Mouse (Mus musculus) CH12.LX (cell line): ENCODE results near the gene Kifc5b. TPM values are rescaled to one million over a fixed set of nuclear protein-coding genes. Genes with fewer than 3 reads are reported as not detected.

Experiments
- DNase-seq: peaks from one replicate; pipeline ENCODE4 v3.0.0-alpha.2; 2013; ENCODE audit errors: extremely low read depth
- H3K27ac ChIP-seq: 2 replicates; pipeline ENCODE4 v1.5.1; 2012; ENCODE audit warnings: low read depth, mild to moderate bottlenecking, control low read depth, moderate library complexity; ENCODE audit not compliant: insufficient read depth
- H3K27me3 ChIP-seq: replicated peaks from 2 replicates; pipeline ENCODE3; 2012; ENCODE audit warnings: inconsistent platforms
- H3K36me3 ChIP-seq, 2 experiments: replicated peaks in 1 of 2; 2 replicates each; pipeline versions ENCODE3 to v1.6.1; 2012; ENCODE audit warnings: inconsistent platforms in 1 of 2, low read length in 1 of 2, mild to moderate bottlenecking in 1 of 2, mixed read lengths in 1 of 2, moderate library complexity in 1 of 2; ENCODE audit not compliant: control insufficient read depth in 1 of 2, insufficient read depth in 1 of 2
- H3K4me1 ChIP-seq, 2 experiments: 2 replicates each; pipeline ENCODE4 v1.6.1; 2012; ENCODE audit warnings: inconsistent platforms in 1 of 2, moderate library complexity in 1 of 2; ENCODE audit not compliant: insufficient read depth in 2 of 2, control insufficient read depth in 1 of 2
- H3K4me2 ChIP-seq: 2 replicates; pipeline ENCODE4 v1.6.1; 2012; ENCODE audit warnings: low read depth, mild to moderate bottlenecking, control low read depth; ENCODE audit not compliant: poor library complexity, insufficient read depth, severe bottlenecking
- H3K4me3 ChIP-seq, 3 experiments: fragments of 150-350 bp in 1 of 3; sonication (generic) in 1 of 3; replicated peaks in 1 of 3; 2 replicates each; pipeline versions ENCODE3 to v1.5.1; 2011 to 2012; ENCODE audit warnings: low read depth in 2 of 3, low read length in 2 of 3, mild to moderate bottlenecking in 2 of 3, moderate library complexity in 2 of 3, control low read depth in 1 of 3, improper control_type of control experiment in 1 of 3, inconsistent platforms in 1 of 3, mixed read lengths in 1 of 3; ENCODE audit not compliant: poor library complexity in 1 of 3
- H3K79me2 ChIP-seq: replicated peaks from 2 replicates; pipeline ENCODE4 v1.6.1; 2012; ENCODE audit warnings: mild to moderate bottlenecking, moderate library complexity; ENCODE audit not compliant: control insufficient read depth, poor library complexity, insufficient read depth, severe bottlenecking; ENCODE audit errors: extremely low read depth
- H3K9ac ChIP-seq: 2 replicates; pipeline ENCODE4 v1.6.1; 2012; ENCODE audit warnings: low read depth, mild to moderate bottlenecking, control low read depth, moderate library complexity; ENCODE audit not compliant: insufficient read depth
- H3K9me3 ChIP-seq: replicated peaks from 2 replicates; pipeline ENCODE3; 2012; ENCODE audit warnings: low read length, inconsistent platforms, mixed read lengths
- BHLHE40 ChIP-seq: IDR thresholded peaks from 2 replicates; pipeline ENCODE4 v1.6.1; 2011; ENCODE audit warnings: mild to moderate bottlenecking, low read depth, low read length, improper control_type of control experiment
- CHD1 ChIP-seq: IDR thresholded peaks from 2 replicates; pipeline ENCODE4 v1.6.1; 2012; ENCODE audit warnings: low read depth, low read length, improper control_type of control experiment, inconsistent platforms
- CHD2 ChIP-seq: IDR thresholded peaks from 2 replicates; pipeline ENCODE4 v1.6.1; 2011; ENCODE audit warnings: low read length, improper control_type of control experiment
- CTCF ChIP-seq, 2 experiments: IDR thresholded peaks in 1 of 2; conservative IDR thresholded peaks in 1 of 2; 2 replicates each; pipeline ENCODE4 v1.5.1; 2011 to 2012; ENCODE audit warnings: low read depth in 2 of 2, low read length in 2 of 2, improper control_type of control experiment in 1 of 2, inconsistent platforms in 1 of 2, mild to moderate bottlenecking in 1 of 2, moderate library complexity in 1 of 2
- E2F4 ChIP-seq: IDR thresholded peaks from 2 replicates; pipeline ENCODE4 v1.6.1; 2011; ENCODE audit warnings: low read depth, low read length, improper control_type of control experiment; ENCODE audit not compliant: insufficient replicate concordance
- ELF1 ChIP-seq: IDR thresholded peaks from 2 replicates; pipeline ENCODE4 v1.6.1; 2014; ENCODE audit warnings: low read depth, mild to moderate bottlenecking, inconsistent platforms, low read length, improper control_type of control experiment
- EP300 ChIP-seq: IDR thresholded peaks from 2 replicates; pipeline ENCODE4 v1.6.1; 2011; ENCODE audit warnings: low read length, improper control_type of control experiment
- ETS1 ChIP-seq: conservative IDR thresholded peaks from 2 replicates; pipeline ENCODE4 v1.6.1; 2012; ENCODE audit warnings: low read depth, mild to moderate bottlenecking, inconsistent platforms, low read length, improper control_type of control experiment, moderate library complexity
- GABPA ChIP-seq: IDR thresholded peaks from 2 replicates; pipeline ENCODE4 v1.6.1; 2012; ENCODE audit warnings: low read depth, low read length, improper control_type of control experiment, inconsistent platforms; ENCODE audit not compliant: insufficient replicate concordance
- HCFC1 ChIP-seq: IDR thresholded peaks from 2 replicates; pipeline ENCODE4 v1.6.1; 2012; ENCODE audit warnings: low read depth, mild to moderate bottlenecking, inconsistent platforms, low read length, improper control_type of control experiment
- IRF4 ChIP-seq: IDR thresholded peaks from 2 replicates; pipeline ENCODE4 v1.6.1; 2014; ENCODE audit warnings: low read depth, mild to moderate bottlenecking, inconsistent platforms, low read length, improper control_type of control experiment
- JUN ChIP-seq: IDR thresholded peaks from 2 replicates; pipeline ENCODE4 v1.6.1; 2011; ENCODE audit warnings: low read depth, mild to moderate bottlenecking, low read length, improper control_type of control experiment, moderate library complexity; ENCODE audit not compliant: insufficient read depth
- JUND ChIP-seq: conservative IDR thresholded peaks from 2 replicates; pipeline ENCODE4 v1.6.1; 2011; ENCODE audit warnings: low read depth, low read length, improper control_type of control experiment
- KAT2A ChIP-seq: IDR thresholded peaks from 2 replicates; pipeline ENCODE4 v1.6.1; 2012; ENCODE audit warnings: low read length, improper control_type of control experiment, inconsistent platforms; ENCODE audit not compliant: insufficient replicate concordance
- MAFK ChIP-seq: IDR thresholded peaks from 2 replicates; pipeline ENCODE4 v1.6.1; 2011; ENCODE audit warnings: low read length, improper control_type of control experiment; ENCODE audit not compliant: insufficient replicate concordance
- MAX ChIP-seq: IDR thresholded peaks from 2 replicates; pipeline ENCODE4 v1.6.1; 2011; ENCODE audit warnings: low read length, improper control_type of control experiment
- MAZ ChIP-seq: IDR thresholded peaks from 2 replicates; pipeline ENCODE4 v1.6.1; 2012; ENCODE audit warnings: low read depth, mild to moderate bottlenecking, inconsistent platforms, low read length, improper control_type of control experiment, moderate library complexity
- MEF2A ChIP-seq: IDR thresholded peaks from 2 replicates; pipeline ENCODE4 v1.6.1; 2014; ENCODE audit warnings: low read depth, mild to moderate bottlenecking, inconsistent platforms, low read length, improper control_type of control experiment, borderline replicate concordance
- MXI1 ChIP-seq: IDR thresholded peaks from 2 replicates; pipeline ENCODE4 v1.6.1; 2011; ENCODE audit warnings: mild to moderate bottlenecking, low read depth, low read length, improper control_type of control experiment
- MYC ChIP-seq: IDR thresholded peaks from 2 replicates; pipeline ENCODE4 v1.6.1; 2011; ENCODE audit warnings: low read depth, mild to moderate bottlenecking, improper control_type of control experiment, low read length
- NELFE ChIP-seq: IDR thresholded peaks from 2 replicates; pipeline ENCODE4 v1.6.1; 2011; ENCODE audit warnings: low read depth, low read length, improper control_type of control experiment
- NRF1 ChIP-seq: IDR thresholded peaks from 2 replicates; pipeline ENCODE4 v1.6.1; 2014; ENCODE audit warnings: low read depth, mild to moderate bottlenecking, inconsistent platforms, low read length, improper control_type of control experiment, moderate library complexity
- PAX5 ChIP-seq: IDR thresholded peaks from 2 replicates; pipeline ENCODE4 v1.6.1; 2012; ENCODE audit warnings: low read length, inconsistent platforms, mixed read lengths
- POLR2A ChIP-seq: IDR thresholded peaks from 2 replicates; pipeline ENCODE4 v1.6.1; 2011; ENCODE audit warnings: low read depth, mild to moderate bottlenecking, improper control_type of control experiment, low read length
- POLR2AphosphoS2 ChIP-seq: IDR thresholded peaks from 2 replicates; pipeline ENCODE4 v1.6.1; 2011; ENCODE audit warnings: low read depth, low read length, improper control_type of control experiment
- RAD21 ChIP-seq: IDR thresholded peaks from 2 replicates; pipeline ENCODE4 v1.6.1; 2011; ENCODE audit warnings: low read depth, mild to moderate bottlenecking, low read length, improper control_type of control experiment, moderate library complexity
- RCOR1 ChIP-seq: conservative IDR thresholded peaks from 2 replicates; pipeline ENCODE4 v1.6.1; 2012; ENCODE audit warnings: low read depth, mild to moderate bottlenecking, inconsistent platforms, low read length, improper control_type of control experiment
- SIN3A ChIP-seq: IDR thresholded peaks from 2 replicates; pipeline ENCODE4 v1.6.1; 2012; ENCODE audit warnings: low read length, improper control_type of control experiment, inconsistent platforms
- SMC3 ChIP-seq: IDR thresholded peaks from 2 replicates; pipeline ENCODE4 v1.6.1; 2011; ENCODE audit warnings: low read depth, low read length, improper control_type of control experiment
- TBP ChIP-seq: conservative IDR thresholded peaks from 2 replicates; pipeline ENCODE4 v1.6.1; 2011; ENCODE audit warnings: low read depth, low read length, improper control_type of control experiment
- TCF12 ChIP-seq: IDR thresholded peaks from 2 replicates; pipeline ENCODE4 v1.6.1; 2014; ENCODE audit warnings: low read depth, mild to moderate bottlenecking, inconsistent platforms, low read length, improper control_type of control experiment
- UBTF ChIP-seq: IDR thresholded peaks from 2 replicates; pipeline ENCODE4 v1.6.1; 2012; ENCODE audit warnings: low read depth, mild to moderate bottlenecking, inconsistent platforms, low read length, improper control_type of control experiment, moderate library complexity
- USF1 ChIP-seq: IDR thresholded peaks from 2 replicates; pipeline ENCODE4 v1.6.1; 2014; ENCODE audit warnings: low read depth, mild to moderate bottlenecking, inconsistent platforms, low read length, improper control_type of control experiment
- USF2 ChIP-seq: conservative IDR thresholded peaks from 2 replicates; pipeline ENCODE4 v1.6.1; 2011; ENCODE audit warnings: low read depth, low read length, improper control_type of control experiment
- ZC3H11A ChIP-seq: IDR thresholded peaks from 2 replicates; pipeline ENCODE4 v1.6.1; 2012; ENCODE audit warnings: low read depth, mild to moderate bottlenecking, inconsistent platforms, low read length, improper control_type of control experiment
- ZKSCAN1 ChIP-seq: IDR thresholded peaks from 2 replicates; pipeline ENCODE4 v1.6.1; 2012; ENCODE audit warnings: low read depth, inconsistent platforms, low read length, improper control_type of control experiment, borderline replicate concordance
- ZMIZ1 ChIP-seq: IDR thresholded peaks from 2 replicates; pipeline ENCODE4 v1.6.1; 2012; ENCODE audit warnings: low read depth, mild to moderate bottlenecking, inconsistent platforms, low read length, improper control_type of control experiment
- dilution Hi-C: fragments of 300-500 bp; cut with MboI; formaldehyde crosslinking; loops from 2 replicates; pipeline ENCODE4 v1.14.3; 2020; ENCODE audit warnings: low sequenced_read_pairs; ENCODE audit not compliant: extremely low pct_unique_long_range_greater_than_20kb, extremely low pct_ligation_motif_present
- in situ Hi-C: fragments of 300-500 bp; cut with MboI; formaldehyde crosslinking; loops from 3 replicates; pipeline ENCODE4 v1.14.3; 2019; ENCODE audit warnings: low sequenced_read_pairs, low pct_ligation_motif_present, low pct_unique_long_range_greater_than_20kb, mixed read lengths
- polyA plus RNA-seq: library from polyadenylated mRNA; unstranded; fragments of >175 nt; gene quantifications from 2 replicates; pipeline ENCODE4 v1.2.1, GENCODE M21; 2012; ENCODE audit warnings: low read depth; ENCODE audit not compliant: insufficient read length
- total RNA-seq, 2 experiments: library from RNA; depleted of rRNA; stranded (reverse); fragments of 300-350 nt in 1 of 2; fragments of >200 nt in 1 of 2; gene quantifications; 2 replicates each; pipeline ENCODE4 v1.2.3; 2012 to 2014

The Kifc5b gene
- total and polyA plus RNA-seq, 3 experiments = 12.1 to 26.9 (median 22.2) TPM

DNA sequence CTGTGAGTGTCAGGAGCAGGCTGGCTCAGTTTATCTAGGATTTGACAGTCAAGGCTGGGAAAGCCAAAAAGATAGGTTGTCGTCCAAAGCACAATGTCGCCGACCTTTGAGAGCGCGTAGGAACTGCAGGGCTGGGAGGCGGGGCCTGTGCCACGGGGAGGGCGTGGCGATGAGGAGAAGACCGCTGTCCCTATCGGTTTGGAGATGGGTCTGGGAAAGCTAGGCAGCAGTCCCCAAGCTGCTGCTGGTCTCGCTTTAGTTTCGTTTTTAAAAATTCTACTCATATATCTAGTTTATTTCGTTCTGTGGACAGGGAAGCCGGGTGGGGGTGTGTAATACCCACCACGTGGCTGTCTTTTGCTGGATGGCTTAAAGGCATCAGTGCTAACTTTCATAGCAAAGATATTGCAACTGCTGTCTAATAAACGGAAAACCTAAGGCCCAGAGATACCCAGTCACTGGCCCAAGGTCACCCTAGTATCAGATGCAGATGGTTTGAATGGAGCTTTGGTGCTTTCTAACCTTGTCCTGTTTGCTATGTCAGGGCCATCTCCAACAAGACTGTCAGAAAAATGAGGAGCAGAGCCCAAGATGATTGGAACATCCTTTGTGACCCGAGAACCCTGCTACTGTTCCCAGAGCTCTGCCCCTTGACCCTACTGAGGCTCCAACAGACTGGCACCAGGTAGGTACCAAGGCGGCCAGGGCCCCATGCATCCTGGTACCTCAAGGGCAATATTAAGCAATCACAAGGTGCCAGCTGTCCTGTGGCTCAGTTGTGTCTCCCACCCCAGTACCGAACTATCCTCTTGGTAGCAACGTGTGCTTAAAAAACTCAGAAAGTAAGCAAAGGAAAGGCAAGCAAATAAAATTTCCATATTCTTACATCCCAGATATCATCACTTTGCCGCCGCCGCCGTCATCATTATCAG, 31.6 kb upstream of the Kifc5b start:
- in situ Hi-C loops (loop anchor here (5.0 to 10.0 kb wide), 3 partner anchors 103 to 410 kb away; partner anchors contain the start of gene Bnip1), dilution Hi-C loops (no loop called here)
- H3K4me1 ChIP-seq = peaks cover 3 to 48% of the 10 kb centered on the region in 2 experiments; a peak in 3 of 4 replicates
- H3K4me2 ChIP-seq = peak overlapping the region; percentile 67
- peak overlapping the region; percentile 71 to 80 (median 72) for H3K4me3 ChIP-seq
- no peak overlapping the region for H3K27ac ChIP-seq
- peak overlapping the region; percentile 29 for H3K9ac ChIP-seq
- peaks cover 9% of the 10 kb centered on the region for H3K9me3 ChIP-seq
- peaks cover 9% of the 10 kb centered on the region; the same call in 1 of the 2 replicates for H3K79me2 ChIP-seq
- DNase-seq = peak; percentile 88
- peaks cover 2 to 34% of the 10 kb centered on the region in 2 experiments for H3K36me3 ChIP-seq
- H3K27me3 ChIP-seq = no peaks in the 10 kb centered on the region
- TF ChIP-seq IRF4 (peak; percentile 47), CTCF (conservative IDR thresholded peaks at IDR 0.05 in 1 of 2, IDR thresholded peaks at IDR 0.05 in 1 of 2; ENCODE audit: low read depth in 2 of 2, low read length in 2 of 2) (peak in 1 of 2 experiments; percentile 83; a peak in 2 of 4 replicates), KAT2A (no peak), JUND (no peak), POLR2A (peak; percentile 78), POLR2AphosphoS2 (no peak), HCFC1 (peak; percentile 41), MAFK (no peak), TBP (peak; percentile 67; the same call in 1 of the 2 replicates), MAZ (no peak), TCF12 (0 out of 2 replicates have a peak, but pooled peaks have one; percentile 27), NELFE (0 out of 2 replicates have a peak, but pooled peaks have one; percentile 54), USF1 (peak; percentile 18; the same call in 1 of the 2 replicates), UBTF (no peak), CHD1 (no peak), E2F4 (no peak), ZKSCAN1 (no peak), RAD21 (peak; percentile 88), RCOR1 (no peak), MAX (peak; percentile 76), ETS1 (no peak), SMC3 (peak; percentile 62), GABPA (no peak), MEF2A (no peak), MXI1 (peak; percentile 97), JUN (no peak), USF2 (no peak), NRF1 (0 out of 2 replicates have a peak, but pooled peaks have one; percentile 15), ELF1 (no peak), SIN3A (peak; percentile 59; the same call in 1 of the 2 replicates), ZC3H11A (no peak), CHD2 (no peak), BHLHE40 (peak; percentile 48; the same call in 1 of the 2 replicates), ZMIZ1 (peak; percentile 60; the same call in 1 of the 2 replicates), PAX5 (no peak), EP300 (no peak), MYC (peak; percentile 92)
